Mouse (Mus musculus) kidney, postnatal 4 days (tissue): ENCODE results near the gene Bckdha.

ENCODE experiments used
- DNase-seq, 2 experiments: peaks; one replicate each; pipeline ENCODE4 v3.0.0; 2021; ENCODE audit warnings: mixed read lengths in 2 of 2

Bckdha gene

GRCm38 (mm10) chr7:25644631-25645030 lies 14.2 kb downstream of the Bckdha start:
- no peak for DNase-seq

GRCm38 (mm10) chr7:25644136-25644535 lies 14.6 kb downstream of the Bckdha start:
- no peak for DNase-seq

- no peak for DNase-seq
Measured at GRCm38 (mm10) chr7:25639754-25640153, 19.0 kb downstream of the Bckdha start.

- DNase-seq: no peak
Measured at GRCm38 (mm10) chr7:25637099-25637498, 21.7 kb downstream of the Bckdha start.

GRCm38 (mm10) chr7:25636373-25636772 lies 22.4 kb downstream of the Bckdha start:
- no peak for DNase-seq

- no peak for DNase-seq
Measured at GRCm38 (mm10) chr7:25632679-25633078, 26.1 kb downstream of the Bckdha start.

- DNase-seq: peak; percentile 33 to 52
Measured at GRCm38 (mm10) chr7:25628323-25628620, 30.5 kb downstream of the Bckdha start.

- DNase-seq: peak; percentile 87 to 90
Measured at GRCm38 (mm10) chr7:25627431-25628322, 31.1 kb downstream of the Bckdha start.

- DNase-seq: peak; percentile 51 to 67
Measured at GRCm38 (mm10) chr7:25626509-25627430, 32.0 kb downstream of the Bckdha start, which contains the start of gene B3gnt8. Gene B3gnt8 (plus strand): TSS chr7:25626654.

- DNase-seq: peak; percentile 65 to 67
Measured at GRCm38 (mm10) chr7:25625594-25626250, 33.1 kb downstream of the Bckdha start.

GRCm38 (mm10) chr7:25624851-25625250 lies 33.9 kb downstream of the Bckdha start:
- no peak for DNase-seq

- no peak for DNase-seq
Measured at GRCm38 (mm10) chr7:25623857-25624370, 34.9 kb downstream of the Bckdha start.

- no peak for DNase-seq
Measured at GRCm38 (mm10) chr7:25620751-25621150, 38.0 kb downstream of the Bckdha start.

GRCm38 (mm10) chr7:25620101-25620500 lies 38.7 kb downstream of the Bckdha start:
- no peak for DNase-seq

- DNase-seq: no peak
Measured at GRCm38 (mm10) chr7:25619722-25619991, 39.1 kb downstream of the Bckdha start.

GRCm38 (mm10) chr7:25618865-25619721 lies 39.7 kb downstream of the Bckdha start, which contains the start of gene Dmac2:
Gene Dmac2 (plus strand): TSS chr7:25619414.
- DNase-seq: peak; percentile 95 to 97

GRCm38 (mm10) chr7:25617376-25618160 lies 41.2 kb downstream of the Bckdha start:
- no peak for DNase-seq

GRCm38 (mm10) chr7:25615706-25616011 lies 43.1 kb downstream of the Bckdha start, which contains the start of gene Erich4:
Gene Erich4 (minus strand): TSS chr7:25615892.
- DNase-seq: peak; percentile 45 to 67

GRCm38 (mm10) chr7:25614831-25615705 lies 43.7 kb downstream of the Bckdha start:
- DNase-seq: no peak

- no peak for DNase-seq
Measured at GRCm38 (mm10) chr7:25614086-25614485, 44.7 kb downstream of the Bckdha start.
